Mouse (Mus musculus) spleen, adult 2 months (tissue): ENCODE measurements around the gene Ryr2.

Source experiments
- CTCF ChIP-seq: fragments of 200-500 bp; IDR thresholded peaks from 2 replicates; pipeline ENCODE4 v1.5.1; 2011; ENCODE audit warnings: mild to moderate bottlenecking, inconsistent platforms; ENCODE audit not compliant: insufficient read depth, insufficient read length, insufficient replicate concordance; ENCODE audit errors: extremely low read depth
- POLR2A ChIP-seq: fragments of 200-500 bp; IDR thresholded peaks from 2 replicates; pipeline ENCODE4 v1.6.1; 2011; ENCODE audit warnings: low read depth, low read length, inconsistent platforms

DNA sequence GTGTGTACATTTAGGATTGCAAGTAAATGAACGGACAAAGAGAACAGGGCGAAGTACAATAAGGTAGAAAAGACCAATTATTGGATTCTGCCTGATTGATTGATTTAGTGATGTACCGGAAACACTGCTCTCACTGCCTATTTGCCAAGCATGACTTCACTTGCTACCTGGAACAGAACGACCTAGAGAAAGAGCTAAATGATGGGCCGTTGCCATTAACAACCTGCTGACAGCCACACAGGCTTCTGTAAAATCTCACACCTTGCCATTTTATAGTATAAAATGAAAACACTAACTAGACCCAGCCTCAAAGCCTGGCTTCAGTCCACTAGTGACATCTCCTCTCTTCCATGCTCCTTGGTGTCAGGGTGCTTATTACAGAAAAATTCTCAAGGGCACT, 316.2 kb downstream of the Ryr2 start:
- TF ChIP-seq CTCF: no peak
- TF ChIP-seq POLR2A: no peak
